Mouse (Mus musculus) gastrocnemius, postnatal 14 days (tissue): ENCODE results near the gene Tcf7l1. TPM values are rescaled to one million over a fixed set of nuclear protein-coding genes. Genes with fewer than 3 reads are reported as not detected.

ENCODE experiments used
- DNase-seq: peaks from one replicate; pipeline ENCODE4 v3.0.0; 2021; ENCODE audit warnings: mixed read lengths
- intact Hi-C: fragments of 180-260 bp; cut with DNase I; formaldehyde crosslinking; loops from one replicate; pipeline ENCODE4 v1.15.1; 2025; ENCODE audit warnings: low total_unique reads
- total RNA-seq, 2 experiments: library from RNA; stranded (reverse); gene quantifications; 2 replicates each; pipeline ENCODE4 v1.2.3; 2021

Tcf7l1 gene
- total RNA-seq, 2 experiments from 2014 or later = 9.6 to 10.4 TPM

- intact Hi-C loops = loop anchor here (5.0 kb wide), 1 partner anchor 147 kb away; no protein-coding TSS in a partner anchor
- no peak for DNase-seq
Observed at GRCm38 (mm10) chr6:72645364-72645763, 143.7 kb downstream of the Tcf7l1 start.

DNA sequence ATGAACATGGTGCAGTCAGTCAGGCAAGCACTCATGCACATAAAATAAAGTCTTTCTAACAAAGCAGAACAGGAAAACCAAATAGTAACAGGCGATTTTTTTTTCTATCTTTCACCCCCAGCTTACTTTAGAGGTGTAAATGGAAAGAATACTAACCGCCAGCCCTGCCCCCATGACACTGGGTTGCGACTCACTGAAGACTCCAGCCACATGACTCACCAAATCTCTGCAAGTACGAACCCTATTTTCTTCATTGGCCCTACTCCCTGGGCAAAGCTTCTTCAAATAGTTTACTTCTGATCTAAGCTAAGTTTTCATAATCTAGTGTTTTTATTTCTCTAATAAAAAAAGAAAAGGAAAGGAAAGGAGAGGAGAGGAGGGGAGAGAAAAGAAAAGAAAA is 144.5 kb downstream of the Tcf7l1 start:
- intact Hi-C loops = no loop called here
- DNase-seq = no peak

DNA sequence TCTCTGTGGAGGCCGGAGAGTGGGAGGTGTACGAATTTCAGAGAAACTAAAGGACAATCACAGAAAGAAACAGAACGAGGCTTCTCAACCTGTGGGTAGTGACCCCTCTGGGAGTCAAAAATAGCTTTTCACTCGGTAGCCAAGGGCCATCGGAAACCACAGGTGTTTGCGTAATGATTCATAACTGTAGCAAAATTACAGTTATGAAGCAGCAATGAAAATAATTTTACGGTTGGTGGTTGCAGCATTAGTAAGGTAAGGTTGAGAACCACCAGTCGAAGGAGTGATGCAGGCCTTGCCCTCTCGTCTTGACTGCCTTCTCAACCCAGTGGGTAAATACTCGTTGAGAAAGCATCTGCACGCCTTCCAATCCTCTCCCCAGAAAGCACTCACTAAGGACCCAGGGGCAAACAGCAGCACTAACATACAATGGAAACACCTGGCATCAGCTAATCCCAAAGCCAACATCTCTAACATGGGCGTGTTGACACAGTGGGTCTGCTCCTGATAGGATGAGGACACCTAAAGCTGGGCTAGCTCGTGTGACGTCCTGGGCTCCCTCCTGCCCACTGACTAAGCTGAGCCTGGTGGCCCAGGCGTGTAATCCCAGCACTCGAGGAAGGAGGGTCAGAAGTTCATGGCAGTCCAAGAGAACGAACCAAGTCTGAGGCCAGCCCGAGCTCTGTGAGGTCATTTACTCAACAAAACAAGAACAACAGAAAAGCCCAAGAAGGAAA is 147.7 kb downstream of the Tcf7l1 start:
- no peak for DNase-seq
- intact Hi-C loops = no loop called here

- intact Hi-C loops = loop anchor here (2.0 kb wide), 1 partner anchor 188 kb away; no protein-coding TSS in a partner anchor
Observed at GRCm38 (mm10) chr6:72636940-72637339, 152.1 kb downstream of the Tcf7l1 start.

DNA sequence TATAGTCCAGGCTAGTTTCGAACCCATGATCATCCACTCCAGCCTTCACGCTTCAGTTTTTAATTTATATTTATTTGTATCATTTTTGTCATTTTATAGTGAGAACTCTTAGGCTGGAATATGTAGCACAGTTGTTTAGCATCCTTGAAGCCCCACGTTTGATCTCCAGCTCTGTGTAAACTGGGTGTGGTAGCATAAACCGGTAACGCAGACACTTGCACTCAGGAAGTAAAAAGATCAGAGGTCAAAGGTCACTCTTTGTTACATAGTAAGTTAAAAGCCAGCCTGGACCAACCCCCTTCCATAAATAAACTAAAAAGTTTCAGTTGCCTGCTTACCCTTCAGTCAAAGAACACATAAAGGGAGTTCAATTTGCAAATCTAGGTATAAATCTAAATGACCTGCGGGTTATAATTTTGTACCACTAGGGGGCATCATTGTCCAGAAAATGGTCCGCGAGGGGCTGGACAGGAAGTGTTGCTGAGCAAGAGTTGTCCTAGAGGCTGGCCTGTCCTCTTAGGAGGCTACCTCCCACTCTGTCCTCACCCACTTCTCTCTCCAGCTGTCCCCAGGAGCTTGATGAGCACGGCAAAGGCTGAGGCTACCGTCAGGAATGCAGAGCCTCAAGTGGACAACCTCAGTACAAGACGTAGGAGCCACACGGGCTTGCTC is 153.2 kb downstream of the Tcf7l1 start:
- intact Hi-C loops = loop anchor here (2.0 kb wide), 1 partner anchor 189 kb away; no protein-coding TSS in a partner anchor

More at GRCm38 (mm10) chr6:72636940-72637339, 152.1 kb downstream of the Tcf7l1 start:
- no peak for DNase-seq

GRCm38 (mm10) chr6:72634311-72634710 is 154.7 kb downstream of the Tcf7l1 start:
- intact Hi-C loops = loop anchor here (5.0 kb wide), 1 partner anchor 163 kb away; no protein-coding TSS in a partner anchor
- DNase-seq = no peak

More for the DNA sequence above, 153.2 kb downstream of the Tcf7l1 start:
- DNase-seq = peak; percentile 44

DNA sequence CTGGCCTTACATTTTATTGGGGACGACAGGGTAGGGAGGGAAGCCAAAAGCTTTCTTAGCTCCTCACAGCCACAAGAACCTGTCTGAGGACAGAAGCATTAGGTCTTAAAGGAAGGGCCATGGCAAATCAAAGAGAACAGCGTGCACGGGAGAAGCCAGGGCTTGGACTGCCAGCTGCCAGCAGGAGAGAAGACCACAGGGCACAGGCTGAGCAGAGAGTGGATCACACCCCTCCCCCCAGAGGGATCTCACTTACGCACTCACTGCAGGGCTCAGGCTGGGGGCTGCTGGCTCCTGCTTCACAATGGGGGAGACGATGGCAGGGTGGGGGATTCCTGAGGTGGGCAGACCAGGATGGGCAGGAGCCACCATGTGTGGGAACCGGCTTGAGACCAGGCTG is 157.4 kb downstream of the Tcf7l1 start:
- DNase-seq = no peak
- intact Hi-C loops = loop anchor here (5.0 kb wide), 1 partner anchor 166 kb away; no protein-coding TSS in a partner anchor

GRCm38 (mm10) chr6:72630961-72631360 is 158.1 kb downstream of the Tcf7l1 start:
- intact Hi-C loops = loop anchor here (5.0 kb wide), 1 partner anchor 166 kb away; no protein-coding TSS in a partner anchor
- no peak for DNase-seq

GRCm38 (mm10) chr6:72630370-72630769 is 158.7 kb downstream of the Tcf7l1 start:
- DNase-seq = no peak
- intact Hi-C loops = loop anchor here (5.0 kb wide), 1 partner anchor 167 kb away; no protein-coding TSS in a partner anchor

GRCm38 (mm10) chr6:72627276-72627675 is 161.8 kb downstream of the Tcf7l1 start:
- intact Hi-C loops = no loop called here
- no peak for DNase-seq

DNA sequence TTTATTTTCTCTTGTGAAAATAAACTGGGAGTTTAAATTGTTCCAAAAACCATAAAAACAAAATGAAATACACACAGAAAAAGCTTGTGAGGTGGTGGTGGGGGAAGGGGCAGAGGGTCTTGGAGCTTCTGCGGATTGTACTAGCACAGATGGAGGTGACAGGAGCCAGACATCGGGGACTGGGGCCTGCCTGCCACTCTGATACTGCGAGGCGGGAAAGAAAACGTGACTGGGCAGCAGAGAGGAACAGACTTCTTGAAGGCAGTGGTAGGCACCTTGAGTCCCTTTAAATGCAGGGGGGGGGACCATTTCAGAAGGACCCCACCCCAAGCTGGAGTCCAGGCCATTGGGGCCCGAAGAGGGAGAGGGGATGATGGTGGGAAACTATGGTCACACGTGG is 162.7 kb downstream of the Tcf7l1 start:
- intact Hi-C loops = no loop called here

DNA sequence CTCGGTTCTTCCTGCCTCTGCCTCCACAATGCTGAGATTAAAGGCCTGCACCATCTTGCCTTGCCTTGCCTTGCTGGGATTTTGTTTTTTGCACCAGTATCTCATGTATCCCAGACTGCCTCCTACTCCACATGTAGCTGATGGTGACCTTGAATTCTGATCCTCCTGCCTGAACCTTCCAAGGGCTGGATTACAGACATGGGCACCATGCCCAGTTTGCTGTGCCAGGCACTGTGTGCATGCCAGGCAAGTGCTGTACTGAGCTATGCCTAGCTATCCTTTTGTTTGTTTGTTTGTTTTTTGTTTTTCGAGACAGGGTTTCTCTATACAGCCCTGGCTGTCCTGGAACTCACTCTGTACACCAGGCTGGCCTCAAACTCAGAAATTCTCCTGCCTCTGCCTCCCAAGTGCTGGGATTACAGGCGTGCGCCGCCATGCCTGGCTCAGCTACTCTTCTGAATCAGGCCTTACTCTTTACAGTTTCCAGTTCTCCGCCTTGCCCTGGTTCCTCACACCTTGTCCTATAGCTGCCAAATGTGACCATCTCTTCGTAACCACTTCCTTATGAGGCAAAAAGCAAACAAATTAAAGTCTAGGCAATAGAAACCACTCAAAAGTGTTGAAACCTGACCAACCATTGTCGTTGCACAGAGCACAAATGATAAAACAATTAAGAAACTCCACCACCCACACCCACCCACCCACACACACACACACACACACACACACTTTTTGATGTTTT is 165.2 kb downstream of the Tcf7l1 start:
- intact Hi-C loops = no loop called here
- DNase-seq = peak; percentile 44

More for the DNA sequence above, 162.7 kb downstream of the Tcf7l1 start:
- no peak for DNase-seq

DNA sequence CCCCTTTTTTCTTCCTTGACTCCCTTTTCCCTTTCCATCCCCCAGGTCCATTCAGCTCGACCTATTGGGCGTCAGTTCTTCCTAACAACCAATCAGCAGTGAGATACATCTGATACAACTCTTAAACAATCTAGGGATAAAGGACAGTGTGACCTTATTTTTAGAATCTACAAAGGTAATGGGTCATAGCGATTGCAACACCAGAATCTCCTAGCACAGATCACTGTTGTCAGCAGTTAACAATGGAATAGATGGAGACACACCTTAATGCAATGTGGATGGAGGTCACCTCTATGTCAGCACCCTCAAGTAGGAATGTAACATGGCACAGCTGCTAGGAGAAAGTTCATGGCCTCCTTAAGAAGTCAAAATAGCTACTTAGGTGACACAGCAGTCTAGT is 166.1 kb downstream of the Tcf7l1 start:
- DNase-seq = no peak
- intact Hi-C loops = no loop called here

GRCm38 (mm10) chr6:72620920-72621319 is 168.1 kb downstream of the Tcf7l1 start:
- DNase-seq = no peak
- intact Hi-C loops = no loop called here

GRCm38 (mm10) chr6:72619734-72620532 is 169.1 kb downstream of the Tcf7l1 start:
- DNase-seq = no peak
- intact Hi-C loops = no loop called here

- intact Hi-C loops = no loop called here
- peak; percentile 94 for DNase-seq
Observed at GRCm38 (mm10) chr6:72616643-72617288, 172.3 kb downstream of the Tcf7l1 start, which contains the start of gene Tgoln1. TSS of gene Tgoln1 (minus strand) at chr6:72617000.

DNA sequence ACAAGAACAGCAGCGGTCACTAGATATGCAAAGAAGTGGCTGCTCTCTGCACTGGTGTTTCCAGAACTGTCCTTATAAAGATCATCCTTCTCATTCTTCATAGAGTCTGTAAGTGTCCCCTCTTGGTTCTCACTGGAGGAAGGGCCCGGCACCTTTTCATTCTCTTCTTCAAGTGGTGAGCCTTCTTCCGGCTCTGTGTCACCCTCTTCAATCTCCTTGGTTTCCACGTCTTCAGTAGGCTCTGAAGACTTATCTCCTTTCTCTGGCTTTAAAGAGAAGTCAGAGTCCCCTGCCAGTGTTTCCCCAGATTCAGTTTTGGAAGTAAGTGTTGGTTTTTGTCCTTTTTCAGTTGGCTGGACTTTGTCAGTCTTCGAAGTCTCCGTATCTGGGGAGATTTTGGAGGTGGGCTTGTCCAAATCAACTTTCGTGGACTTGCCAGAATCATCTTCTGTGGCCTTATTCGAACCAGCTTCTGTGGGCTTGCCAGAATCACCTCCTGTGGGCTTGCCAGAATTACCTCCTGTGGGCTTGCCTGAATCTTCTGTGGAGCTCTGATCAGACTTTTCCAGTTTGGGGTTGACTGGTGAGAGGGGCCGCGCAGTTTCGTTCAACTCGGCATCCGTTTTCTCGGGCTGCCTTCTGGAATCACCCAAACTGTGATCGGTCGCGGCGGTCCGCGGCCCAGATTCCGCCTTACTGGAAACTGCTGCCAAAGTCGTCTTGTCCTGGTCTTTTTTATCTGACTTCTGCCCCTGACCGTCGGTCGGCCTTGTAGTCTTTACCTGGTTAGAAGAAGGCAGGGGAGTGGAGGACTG is 173.3 kb downstream of the Tcf7l1 start:
- intact Hi-C loops = no loop called here
- DNase-seq = no peak

GRCm38 (mm10) chr6:72615151-72615550 is 173.9 kb downstream of the Tcf7l1 start:
- intact Hi-C loops = no loop called here
- no peak for DNase-seq
